Mouse (Mus musculus) kidney, adult 2 months (tissue): ENCODE measurements around the gene Topbp1. TPM values are rescaled to one million over a fixed set of nuclear protein-coding genes. Genes with fewer than 3 reads are reported as not detected.

ENCODE experiments used
- DNase-seq: peaks from one replicate; pipeline ENCODE4 v3.0.0; 2021
- H3K27ac ChIP-seq: fragments of 200-500 bp; 2 replicates; pipeline ENCODE4 v1.5.1; 2012; ENCODE audit warnings: low read depth, low read length, control low read depth, inconsistent platforms; ENCODE audit not compliant: insufficient read depth
- H3K27me3 ChIP-seq: fragments of 200-500 bp; replicated peaks from 2 replicates; pipeline ENCODE4 v1.6.1; 2012; ENCODE audit warnings: mild to moderate bottlenecking, moderate library complexity, low read length, inconsistent platforms; ENCODE audit not compliant: control insufficient read depth, insufficient read depth
- H3K36me3 ChIP-seq: fragments of 200-500 bp; 2 replicates; pipeline ENCODE4 v1.6.1; 2012; ENCODE audit warnings: mild to moderate bottlenecking, moderate library complexity, low read length, inconsistent platforms; ENCODE audit not compliant: control insufficient read depth, insufficient read depth
- H3K4me1 ChIP-seq: fragments of 200-500 bp; 2 replicates; pipeline ENCODE4 v1.6.1; 2011; ENCODE audit warnings: low read length; ENCODE audit not compliant: control insufficient read depth, insufficient read depth
- H3K4me3 ChIP-seq: fragments of 200-500 bp; 2 replicates; pipeline ENCODE4 v1.5.1; 2011; ENCODE audit warnings: mild to moderate bottlenecking, low read depth, low read length, control low read depth; ENCODE audit not compliant: insufficient read depth
- CTCF ChIP-seq: fragments of 200-500 bp; conservative IDR thresholded peaks from 2 replicates; pipeline ENCODE4 v1.5.1; 2011; ENCODE audit warnings: low read depth, mild to moderate bottlenecking, control low read depth, low read length, moderate library complexity, mixed read lengths; ENCODE audit not compliant: insufficient read depth, insufficient read length
- POLR2A ChIP-seq: fragments of 200-500 bp; IDR thresholded peaks from one replicate; pipeline ENCODE4 v1.6.1; 2011; ENCODE audit warnings: low read depth, low read length, control low read depth
- WGBS: fragments of 180-500 bp; shearing (Covaris S2); methylation state at CpG from one replicate; pipeline ENCODE4 v1.1.7; 2018; 5-methylcytosine and 5-hydroxymethylcytosine counted together
- polyA plus RNA-seq: library from polyadenylated mRNA; depleted of rRNA; stranded (reverse); fragments of >200 nt; gene quantifications from 2 replicates; pipeline ENCODE4 v1.2.3, GENCODE M21; 2012

Topbp1 gene
- polyA plus RNA-seq, 1 experiment = 4.4 TPM

DNA sequence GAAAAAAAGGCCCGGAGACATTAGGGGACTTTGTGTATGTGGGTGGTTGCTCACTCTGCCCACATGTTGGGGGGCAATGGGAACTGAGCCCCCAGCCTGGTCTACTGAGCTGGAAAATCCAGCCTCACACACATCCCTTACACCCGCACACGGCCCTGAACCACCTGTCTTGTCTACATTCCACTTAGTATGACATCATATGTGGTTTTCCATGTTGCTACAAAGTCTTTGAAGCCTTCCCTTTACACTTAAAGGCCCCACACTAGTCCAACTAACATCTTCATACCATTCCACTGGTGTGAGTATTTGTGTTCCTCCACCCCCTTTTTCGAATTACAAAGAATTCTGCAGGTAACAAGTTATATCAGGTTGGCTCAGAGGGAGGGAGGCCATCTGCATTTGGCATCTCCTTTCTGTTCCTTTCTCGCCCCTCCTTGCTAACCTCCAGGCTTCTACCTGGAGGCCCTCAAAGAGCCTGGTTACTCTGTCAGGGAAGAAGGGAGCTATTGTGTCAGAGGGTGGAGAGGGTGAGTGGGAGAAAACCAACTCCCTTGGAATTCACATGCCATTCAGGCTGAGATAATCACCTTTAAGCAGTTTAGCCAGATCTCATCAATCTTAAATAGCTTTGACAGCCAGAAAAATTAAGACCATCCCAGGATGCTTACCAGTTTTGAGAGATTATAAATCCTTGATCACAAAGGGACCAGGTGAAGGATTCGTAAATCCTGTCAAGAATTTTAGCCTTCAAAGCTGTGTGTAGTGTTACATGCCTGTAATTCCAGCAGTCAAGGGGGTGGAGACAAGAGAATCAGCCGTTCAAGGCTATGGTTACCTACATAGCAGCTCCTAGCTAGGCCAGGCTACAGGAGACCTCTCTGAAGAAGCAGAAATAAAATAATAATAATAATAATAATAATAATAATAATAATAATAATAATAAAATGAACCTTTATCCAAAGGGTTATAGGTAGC, 71.6 kb downstream of the Topbp1 start:
- TF ChIP-seq CTCF (no peak), POLR2A (no peak)
- DNase-seq = no peak
- no peak overlapping the region for H3K27ac ChIP-seq
- no peak overlapping the region for H3K4me3 ChIP-seq
- H3K27me3 ChIP-seq = no peaks in the 10 kb centered on the region
- H3K4me1 ChIP-seq = no peaks in the 10 kb centered on the region
- H3K36me3 ChIP-seq = no peaks in the 10 kb centered on the region
- 59% methylated on average over 7 of the region's 7 CpGs for WGBS

GRCm38 (mm10) chr9:103378686-103379085, 73.7 kb downstream of the Topbp1 start:
- H3K36me3 ChIP-seq = no peaks in the 10 kb centered on the region
- no peak overlapping the region for H3K4me3 ChIP-seq
- no peak for DNase-seq
- TF ChIP-seq POLR2A = no peak
- no peak for TF ChIP-seq CTCF
- WGBS = 75% methylated on average over 10 of the region's 10 CpGs
- H3K27me3 ChIP-seq = no peaks in the 10 kb centered on the region
- H3K27ac ChIP-seq = no peak overlapping the region
- H3K4me1 ChIP-seq = no peaks in the 10 kb centered on the region

DNA sequence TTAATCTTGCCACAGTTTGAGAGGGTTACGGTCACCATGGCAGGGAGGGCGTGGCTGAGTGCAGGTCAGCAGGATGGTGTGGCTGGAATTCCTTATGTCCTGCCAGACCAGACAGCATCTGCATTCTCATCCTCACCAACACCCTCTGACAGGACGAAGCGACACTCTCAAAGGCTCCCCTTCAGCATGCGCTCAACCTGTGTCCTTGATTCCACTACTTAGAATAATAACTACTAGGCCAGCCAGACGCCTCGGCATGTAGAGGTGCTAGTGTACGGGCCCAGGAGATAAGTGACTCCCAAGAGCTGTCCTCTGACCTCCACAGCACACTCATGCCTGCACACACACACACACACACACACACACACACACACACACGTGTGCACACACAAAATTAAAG, 74.2 kb downstream of the Topbp1 start:
- DNase-seq = no peak
- TF ChIP-seq CTCF = no peak
- no peak for TF ChIP-seq POLR2A
- H3K27me3 ChIP-seq = no peaks in the 10 kb centered on the region
- H3K4me3 ChIP-seq = no peak overlapping the region
- H3K4me1 ChIP-seq = no peaks in the 10 kb centered on the region
- no peak overlapping the region for H3K27ac ChIP-seq
- 80% methylated on average over 9 of the region's 9 CpGs for WGBS
- H3K36me3 ChIP-seq = no peaks in the 10 kb centered on the region

DNA sequence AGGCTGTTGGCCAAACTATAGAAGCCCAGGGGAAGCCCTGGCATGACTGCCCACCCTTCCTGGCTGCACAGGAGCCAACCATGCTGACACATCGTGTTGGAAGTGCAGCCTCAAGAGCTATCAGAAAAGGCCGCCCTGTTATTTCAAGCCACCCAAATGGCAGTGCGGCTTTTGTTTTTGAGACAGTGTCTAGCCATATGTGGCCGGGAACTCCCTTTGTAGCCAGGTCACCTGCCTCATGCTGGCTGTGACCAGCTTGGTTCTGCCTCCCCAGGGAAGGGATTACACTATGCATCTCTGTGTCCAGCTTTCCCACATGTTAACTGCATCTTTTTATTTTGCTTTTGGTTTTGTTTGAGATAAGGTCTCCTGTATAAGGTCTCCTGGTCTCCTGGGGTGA, 75.6 kb downstream of the Topbp1 start:
- Histone ChIP-seq H3K4me1 (no peaks in the 10 kb centered on the region), H3K4me3 (no peak overlapping the region), H3K27ac (no peak overlapping the region), H3K36me3 (no peaks in the 10 kb centered on the region), H3K27me3 (no peaks in the 10 kb centered on the region)
- TF ChIP-seq POLR2A (no peak), CTCF (no peak)
- no peak for DNase-seq
- 92% methylated on average over 4 of the region's 4 CpGs for WGBS

GRCm38 (mm10) chr9:103382989-103383388, 78.0 kb downstream of the Topbp1 start:
- TF ChIP-seq CTCF = no peak
- no peak for TF ChIP-seq POLR2A
- H3K27me3 ChIP-seq = no peaks in the 10 kb centered on the region
- no peaks in the 10 kb centered on the region for H3K36me3 ChIP-seq
- DNase-seq = no peak
- H3K4me3 ChIP-seq = no peak overlapping the region
- WGBS = 54% methylated on average over 6 of the region's 6 CpGs
- H3K4me1 ChIP-seq = no peaks in the 10 kb centered on the region
- no peak overlapping the region for H3K27ac ChIP-seq

- no peak for DNase-seq
- Histone ChIP-seq H3K27me3 (no peaks in the 10 kb centered on the region), H3K4me1 (no peaks in the 10 kb centered on the region), H3K27ac (no peak overlapping the region), H3K4me3 (no peak overlapping the region), H3K36me3 (no peaks in the 10 kb centered on the region)
- 90% methylated on average over 1 of the region's 1 CpGs for WGBS
- TF ChIP-seq POLR2A (no peak), CTCF (no peak)
These were observed 78.6 kb downstream of the Topbp1 start for GRCm38 (mm10) chr9:103383576-103383975.

DNA sequence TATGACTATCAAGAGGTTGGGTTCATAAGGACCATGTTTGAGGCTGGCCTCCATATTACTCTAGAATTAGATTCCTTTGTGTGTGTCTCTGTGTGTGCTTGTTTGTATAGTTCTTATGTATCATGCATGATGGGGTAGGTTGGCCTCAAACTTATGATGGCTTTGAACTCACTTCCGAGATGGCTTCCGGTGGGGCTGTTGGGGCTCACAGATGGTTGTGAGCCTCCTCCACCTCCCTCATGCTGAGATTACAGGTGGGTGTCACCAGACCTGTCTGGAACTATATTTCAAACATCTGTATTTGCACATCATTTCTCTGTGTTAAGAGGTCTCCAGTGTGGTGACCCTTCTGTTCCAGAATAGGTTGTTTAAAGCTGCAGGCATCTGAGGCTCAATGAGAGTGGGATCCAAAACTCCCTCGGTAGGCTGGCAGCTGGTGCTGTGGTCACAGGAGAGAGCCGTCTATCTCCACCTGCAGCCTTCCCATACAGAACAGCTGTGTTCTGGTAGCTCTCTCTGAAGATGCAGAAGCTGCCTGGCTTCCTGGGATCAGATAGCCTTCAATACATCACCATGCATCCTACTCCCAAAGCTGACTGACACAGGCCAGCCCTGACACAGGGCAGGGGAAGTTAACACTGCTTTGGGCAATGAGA, 79.3 kb downstream of the Topbp1 start:
- H3K27ac ChIP-seq = no peak overlapping the region
- no peaks in the 10 kb centered on the region for H3K27me3 ChIP-seq
- WGBS = 76% methylated on average over 4 of the region's 4 CpGs
- H3K4me3 ChIP-seq = no peak overlapping the region
- no peak for TF ChIP-seq POLR2A
- no peak for TF ChIP-seq CTCF
- DNase-seq = no peak
- no peaks in the 10 kb centered on the region for H3K4me1 ChIP-seq
- no peaks in the 10 kb centered on the region for H3K36me3 ChIP-seq
